Mouse (Mus musculus): Measurements from ENCODE around the gene Kctd14. TPM values are rescaled to one million over a fixed set of nuclear protein-coding genes. Genes with fewer than 3 reads are reported as not detected.

Kctd14 gene
- polyA plus RNA-seq, 1 experiment from 2014 or later: 1.8 TPM

GRCm38 (mm10) chr7:97455577-97455976 lies 4.5 kb downstream of the Kctd14 start:
- Histone ChIP-seq H3K36me3 (ENCODE audit: control insufficient read depth, insufficient read depth, low read length) (no peaks in the 10 kb centered on the region), H3K27ac (ENCODE audit: low read depth, low read length) (no peak overlapping the region), H3K4me3 (ENCODE audit: low read length) (no peak overlapping the region), H3K4me2 (ENCODE audit: low read length) (no peak overlapping the region), H3K27me3 (replicated peaks; ENCODE audit: control insufficient read depth, insufficient read depth, low read length) (no peaks in the 10 kb centered on the region; the same call in 1 of the 2 replicates), H3K9ac (ENCODE audit: low read depth, low read length) (no peak overlapping the region), H3K4me1 (ENCODE audit: control insufficient read depth, insufficient read depth, low read depth, low read length) (peaks cover 6% of the 10 kb centered on the region), H3K9me3 (ENCODE audit: control insufficient read depth, low read length) (no peaks in the 10 kb centered on the region)
- 84% methylated on average over 3 of the region's 3 CpGs for WGBS
- ATAC-seq: no peak

GRCm38 (mm10) chr7:97473001-97473400 lies 21.9 kb downstream of the Kctd14 start:
- ATAC-seq: no peak
- Histone ChIP-seq H3K27ac (ENCODE audit: low read depth, low read length) (no peak overlapping the region), H3K36me3 (ENCODE audit: control insufficient read depth, insufficient read depth, low read length) (no peaks in the 10 kb centered on the region), H3K4me1 (ENCODE audit: control insufficient read depth, insufficient read depth, low read depth, low read length) (no peaks in the 10 kb centered on the region), H3K9me3 (ENCODE audit: control insufficient read depth, low read length) (no peaks in the 10 kb centered on the region), H3K27me3 (replicated peaks; ENCODE audit: control insufficient read depth, insufficient read depth, low read length) (no peaks in the 10 kb centered on the region), H3K4me2 (ENCODE audit: low read length) (no peak overlapping the region), H3K9ac (ENCODE audit: low read depth, low read length) (no peak overlapping the region), H3K4me3 (ENCODE audit: low read length) (no peak overlapping the region)
- WGBS: 84% methylated on average over 5 of the region's 5 CpGs

GRCm38 (mm10) chr7:97479349-97479748 lies 28.2 kb downstream of the Kctd14 start:
- Histone ChIP-seq H3K4me3 (ENCODE audit: low read length) (no peak overlapping the region), H3K9ac (ENCODE audit: low read depth, low read length) (no peak overlapping the region), H3K27ac (ENCODE audit: low read depth, low read length) (no peak overlapping the region), H3K4me2 (ENCODE audit: low read length) (no peak overlapping the region), H3K36me3 (ENCODE audit: control insufficient read depth, insufficient read depth, low read length) (no peaks in the 10 kb centered on the region), H3K9me3 (ENCODE audit: control insufficient read depth, low read length) (no peaks in the 10 kb centered on the region), H3K27me3 (replicated peaks; ENCODE audit: control insufficient read depth, insufficient read depth, low read length) (no peaks in the 10 kb centered on the region), H3K4me1 (ENCODE audit: control insufficient read depth, insufficient read depth, low read depth, low read length) (peaks cover 14% of the 10 kb centered on the region)
- 65% methylated on average over 3 of the region's 3 CpGs for WGBS
- no peak for ATAC-seq

GRCm38 (mm10) chr7:97480290-97480689 lies 29.2 kb downstream of the Kctd14 start:
- H3K36me3 ChIP-seq (ENCODE audit: control insufficient read depth, insufficient read depth, low read length): no peaks in the 10 kb centered on the region
- peak overlapping the region; percentile 78 for H3K4me3 ChIP-seq (ENCODE audit: low read length)
- peak overlapping the region; percentile 57 for H3K4me2 ChIP-seq (ENCODE audit: low read length)
- no peak overlapping the region; the same call in 1 of the 2 replicates for H3K9ac ChIP-seq (ENCODE audit: low read depth, low read length)
- peak; percentile 12; the same call in 1 of the 2 replicates for ATAC-seq
- H3K27ac ChIP-seq (ENCODE audit: low read depth, low read length): no peak overlapping the region
- H3K9me3 ChIP-seq (ENCODE audit: control insufficient read depth, low read length): no peaks in the 10 kb centered on the region
- WGBS: 25% methylated on average over 3 of the region's 3 CpGs
- H3K4me1 ChIP-seq (ENCODE audit: control insufficient read depth, insufficient read depth, low read depth, low read length): peaks cover 14% of the 10 kb centered on the region
- H3K27me3 ChIP-seq (replicated peaks; ENCODE audit: control insufficient read depth, insufficient read depth, low read length): no peaks in the 10 kb centered on the region

- H3K9ac ChIP-seq (ENCODE audit: low read depth, low read length): peak within 1 kb of the TSS; percentile 73
- WGBS: 0% methylated on average over 24 of the region's 24 CpGs
- peaks cover 3% of the 10 kb centered on the region for H3K36me3 ChIP-seq (ENCODE audit: control insufficient read depth, insufficient read depth, low read length)
- H3K27me3 ChIP-seq (replicated peaks; ENCODE audit: control insufficient read depth, insufficient read depth, low read length): no peaks in the 10 kb centered on the region
- H3K27ac ChIP-seq (ENCODE audit: low read depth, low read length): peak within 1 kb of the TSS; percentile 72
- peak; percentile 100 for ATAC-seq
- H3K9me3 ChIP-seq (ENCODE audit: control insufficient read depth, low read length): no peaks in the 10 kb centered on the region
- peak within 1 kb of the TSS; percentile 78 for H3K4me3 ChIP-seq (ENCODE audit: low read length)
- H3K4me2 ChIP-seq (ENCODE audit: low read length): peak within 1 kb of the TSS; percentile 95
- peaks cover 14% of the 10 kb centered on the region for H3K4me1 ChIP-seq (ENCODE audit: control insufficient read depth, insufficient read depth, low read depth, low read length)
Measured at GRCm38 (mm10) chr7:97480821-97481339, 29.8 kb downstream of the Kctd14 start, which contains the start of gene Ints4. Ints4 (plus strand) TSS chr7:97480956.

- Histone ChIP-seq H3K4me1 (ENCODE audit: control insufficient read depth, insufficient read depth, low read depth, low read length) (peaks cover 14% of the 10 kb centered on the region), H3K4me3 (ENCODE audit: low read length) (no peak overlapping the region), H3K36me3 (ENCODE audit: control insufficient read depth, insufficient read depth, low read length) (peaks cover 13% of the 10 kb centered on the region), H3K27ac (ENCODE audit: low read depth, low read length) (no peak overlapping the region), H3K27me3 (replicated peaks; ENCODE audit: control insufficient read depth, insufficient read depth, low read length) (no peaks in the 10 kb centered on the region), H3K9me3 (ENCODE audit: control insufficient read depth, low read length) (no peaks in the 10 kb centered on the region), H3K9ac (ENCODE audit: low read depth, low read length) (no peak overlapping the region), H3K4me2 (ENCODE audit: low read length) (no peak overlapping the region)
- no peak for ATAC-seq
- 86% methylated on average over 2 of the region's 2 CpGs for WGBS
Measured at GRCm38 (mm10) chr7:97483378-97483777, 32.3 kb downstream of the Kctd14 start.

GRCm38 (mm10) chr7:97491157-97491556 lies 40.0 kb downstream of the Kctd14 start:
- 63% methylated on average over 3 of the region's 3 CpGs for WGBS
- peaks cover 29% of the 10 kb centered on the region for H3K36me3 ChIP-seq (ENCODE audit: control insufficient read depth, insufficient read depth, low read length)
- no peak for ATAC-seq

GRCm38 (mm10) chr7:97492420-97492819 lies 41.3 kb downstream of the Kctd14 start:
- Histone ChIP-seq H3K9me3 (ENCODE audit: control insufficient read depth, low read length) (no peaks in the 10 kb centered on the region), H3K36me3 (ENCODE audit: control insufficient read depth, insufficient read depth, low read length) (peaks cover 24% of the 10 kb centered on the region), H3K9ac (ENCODE audit: low read depth, low read length) (no peak overlapping the region), H3K27ac (ENCODE audit: low read depth, low read length) (no peak overlapping the region), H3K4me2 (ENCODE audit: low read length) (no peak overlapping the region), H3K27me3 (replicated peaks; ENCODE audit: control insufficient read depth, insufficient read depth, low read length) (no peaks in the 10 kb centered on the region), H3K4me3 (ENCODE audit: low read length) (no peak overlapping the region), H3K4me1 (ENCODE audit: control insufficient read depth, insufficient read depth, low read depth, low read length) (no peaks in the 10 kb centered on the region)
- ATAC-seq: no peak
- 91% methylated on average over 4 of the region's 4 CpGs for WGBS

More at GRCm38 (mm10) chr7:97491157-97491556, 40.0 kb downstream of the Kctd14 start:
- no peak overlapping the region for H3K27ac ChIP-seq (ENCODE audit: low read depth, low read length)
- H3K4me3 ChIP-seq (ENCODE audit: low read length): no peak overlapping the region
- no peak overlapping the region for H3K9ac ChIP-seq (ENCODE audit: low read depth, low read length)
- H3K4me1 ChIP-seq (ENCODE audit: control insufficient read depth, insufficient read depth, low read depth, low read length): no peaks in the 10 kb centered on the region
- no peak overlapping the region for H3K4me2 ChIP-seq (ENCODE audit: low read length)
- H3K27me3 ChIP-seq (replicated peaks; ENCODE audit: control insufficient read depth, insufficient read depth, low read length): no peaks in the 10 kb centered on the region
- H3K9me3 ChIP-seq (ENCODE audit: control insufficient read depth, low read length): no peaks in the 10 kb centered on the region

- Histone ChIP-seq H3K27me3 (replicated peaks; ENCODE audit: control insufficient read depth, insufficient read depth, low read length) (no peaks in the 10 kb centered on the region), H3K4me1 (ENCODE audit: control insufficient read depth, insufficient read depth, low read depth, low read length) (no peaks in the 10 kb centered on the region), H3K9ac (ENCODE audit: low read depth, low read length) (no peak overlapping the region), H3K4me2 (ENCODE audit: low read length) (no peak overlapping the region), H3K4me3 (ENCODE audit: low read length) (no peak overlapping the region), H3K27ac (ENCODE audit: low read depth, low read length) (no peak overlapping the region), H3K36me3 (ENCODE audit: control insufficient read depth, insufficient read depth, low read length) (peaks cover 21% of the 10 kb centered on the region), H3K9me3 (ENCODE audit: control insufficient read depth, low read length) (no peaks in the 10 kb centered on the region)
- no peak for ATAC-seq
Measured at GRCm38 (mm10) chr7:97495052-97495451, 43.9 kb downstream of the Kctd14 start.
